Mouse (Mus musculus) regulatory T cell (primary cell): ENCODE results near the gene Tnc.

Experiments used
- in situ Hi-C: fragments of 300-600 bp; cut with MboI, MseI; formaldehyde crosslinking; loops from one replicate; pipeline ENCODE4 v1.15.1; 2025; ENCODE audit warnings: high pct_unique_total_duplicates

Tnc gene

DNA sequence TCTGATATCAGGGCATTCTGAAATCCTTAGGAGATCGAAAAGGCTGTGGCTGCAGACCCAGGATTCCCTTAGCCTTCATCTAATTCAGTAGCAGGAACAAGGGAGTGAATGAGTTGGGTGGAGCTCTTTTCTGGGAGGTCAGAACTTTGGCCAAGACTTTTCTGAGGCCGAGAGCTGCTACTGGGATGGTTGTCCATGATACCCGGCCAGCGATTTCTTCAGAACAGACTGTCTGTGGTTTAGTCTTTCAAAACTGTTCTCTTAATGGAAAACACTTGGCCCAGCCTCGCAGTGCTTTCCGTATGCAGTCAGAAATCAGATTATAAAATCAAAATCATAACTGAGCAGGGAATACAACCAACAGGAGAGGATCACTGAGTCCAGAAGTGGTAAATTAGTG is 21.2 kb downstream of the Tnc start:
- in situ Hi-C loops = no loop called here

DNA sequence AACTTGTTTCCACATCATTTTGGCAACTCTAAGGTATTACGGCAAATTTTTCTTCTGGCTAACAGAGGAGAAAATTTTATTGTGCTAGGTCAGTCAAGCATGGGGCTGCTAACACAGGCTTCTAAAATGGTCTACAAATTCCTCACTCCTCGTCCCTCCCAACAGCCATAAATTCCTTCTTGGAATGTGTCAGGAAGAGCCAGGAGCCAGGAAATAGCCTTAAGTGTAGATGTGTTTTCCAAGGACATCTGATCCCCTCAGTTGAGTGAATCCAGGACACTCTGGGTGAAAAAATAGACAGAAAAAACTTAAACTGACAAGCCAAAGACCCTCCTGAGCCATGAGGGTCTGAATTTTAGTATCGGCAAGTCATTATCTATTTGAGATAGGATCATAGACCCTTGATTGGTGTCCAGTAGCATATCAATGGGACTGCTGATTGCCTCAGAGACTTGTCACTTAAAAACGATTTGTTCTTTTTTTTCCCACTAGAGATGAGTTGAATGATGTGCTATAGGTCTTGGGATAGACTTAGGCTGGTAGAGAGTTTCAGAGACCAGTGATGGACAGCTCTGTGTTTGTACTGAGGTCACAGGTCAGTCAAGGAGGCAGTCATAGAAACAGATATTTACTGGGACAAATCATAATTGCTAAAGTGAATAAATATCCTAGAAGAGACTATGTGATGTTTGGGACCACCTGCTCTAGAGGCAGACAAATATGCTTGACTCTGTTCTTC is 22.6 kb downstream of the Tnc start:
- in situ Hi-C loops = no loop called here

DNA sequence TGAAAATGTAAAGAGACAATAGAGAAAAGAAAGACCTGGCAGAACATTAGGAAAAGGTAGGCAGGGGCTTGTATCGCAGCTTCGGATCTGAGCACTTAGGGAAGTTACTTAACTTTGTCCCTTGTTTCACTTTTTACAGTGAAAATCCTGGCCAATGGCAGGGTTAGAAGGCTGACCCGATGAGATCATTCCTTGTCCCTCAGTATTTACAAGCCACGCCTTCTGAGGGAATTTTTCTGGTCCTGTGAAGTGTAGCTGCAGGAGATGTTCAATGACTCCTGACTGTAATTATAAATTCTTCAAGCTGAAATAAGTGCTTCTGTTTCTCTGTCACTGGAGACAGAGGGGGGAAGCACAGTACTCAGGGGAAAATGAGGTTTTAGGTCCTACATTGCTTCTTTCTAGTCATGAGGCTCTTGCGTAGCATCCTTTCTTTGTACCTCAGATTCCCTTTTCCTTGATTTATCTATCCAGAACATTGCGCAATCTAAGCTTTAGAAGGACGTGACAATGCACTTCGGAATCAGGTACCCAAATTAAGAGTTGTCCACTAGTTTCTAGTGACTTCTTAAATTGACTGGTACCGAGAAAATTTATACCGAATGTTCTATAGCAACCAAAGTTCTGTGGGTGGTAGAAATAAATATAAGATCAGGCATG is 25.8 kb downstream of the Tnc start:
- in situ Hi-C loops = no loop called here

DNA sequence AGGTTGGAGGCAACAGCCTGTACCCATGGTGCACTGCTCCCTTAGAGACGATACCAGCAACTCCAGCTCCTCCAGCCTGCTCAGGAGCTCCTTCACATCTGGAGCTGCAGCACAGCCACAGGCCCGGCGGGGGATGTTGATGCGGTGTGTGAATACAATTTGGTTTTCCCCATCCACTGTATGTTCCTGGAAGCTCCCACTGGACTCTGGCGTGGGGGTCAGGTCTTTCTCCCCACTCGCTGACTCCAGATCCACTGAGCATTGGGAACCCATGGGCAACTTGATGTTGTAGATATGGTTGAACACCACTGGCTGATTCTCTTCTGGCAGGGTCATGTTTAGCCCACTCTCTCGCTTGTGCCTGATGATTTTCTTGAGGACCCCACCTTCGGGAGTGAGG is 26.7 kb downstream of the Tnc start:
- in situ Hi-C loops = no loop called here

DNA sequence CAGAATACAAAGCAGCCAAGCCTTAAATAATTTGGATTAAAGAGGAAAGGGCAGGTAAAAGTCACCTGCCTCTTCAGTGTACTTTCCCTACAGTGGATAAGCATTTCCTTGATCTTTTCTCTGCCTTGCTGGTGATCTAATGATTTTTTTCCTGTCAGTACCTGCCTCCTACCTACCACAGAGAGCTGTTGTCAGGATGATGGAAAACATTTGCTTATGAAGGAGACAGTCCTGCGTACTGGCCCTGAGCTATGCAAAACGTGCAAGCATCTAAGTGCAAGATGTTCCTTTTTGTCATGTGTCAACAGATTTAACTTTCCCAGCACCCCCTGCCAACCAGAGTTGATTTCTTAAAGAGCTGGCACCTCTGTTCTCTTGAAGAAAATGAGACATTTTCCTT is 35.5 kb downstream of the Tnc start:
- in situ Hi-C loops = no loop called here

DNA sequence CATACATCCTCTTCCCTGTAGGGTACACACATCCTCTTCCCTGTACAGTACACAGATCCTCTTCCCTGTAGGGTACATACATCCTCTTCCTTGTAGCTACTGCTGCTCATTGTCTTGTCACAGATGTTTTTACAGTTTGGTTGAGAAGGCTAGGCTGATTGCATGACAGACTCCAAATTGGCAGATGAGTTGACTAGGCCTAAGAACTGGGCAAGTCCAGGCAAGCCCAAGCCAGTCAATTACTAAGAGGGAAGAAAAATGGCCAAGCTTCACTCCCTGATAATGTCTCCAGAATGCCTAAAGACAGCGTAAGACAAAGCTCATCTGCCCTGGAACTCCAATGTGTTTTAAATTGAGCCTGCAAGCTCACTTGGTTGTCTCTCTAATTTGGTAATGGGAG is 36.9 kb downstream of the Tnc start:
- in situ Hi-C loops = no loop called here

DNA sequence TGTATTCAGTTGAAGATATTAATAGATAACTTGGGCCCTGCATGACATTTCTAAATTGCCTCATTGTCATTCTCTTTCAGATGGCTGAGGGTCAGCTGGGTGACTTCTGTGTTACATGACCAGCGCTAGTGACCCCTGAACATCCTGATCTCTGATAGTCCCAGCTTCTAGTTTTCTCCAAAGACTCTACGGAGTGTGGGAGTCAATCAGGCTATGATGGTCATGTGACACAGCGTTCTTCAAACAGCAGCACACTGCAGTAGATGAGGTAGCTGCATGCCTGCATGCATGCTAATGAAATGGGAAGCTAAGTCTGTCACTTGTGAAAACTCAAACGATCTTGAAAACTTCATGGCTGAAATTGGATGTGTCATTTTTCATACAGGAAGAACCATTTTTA is 41.6 kb downstream of the Tnc start:
- in situ Hi-C loops = no loop called here

DNA sequence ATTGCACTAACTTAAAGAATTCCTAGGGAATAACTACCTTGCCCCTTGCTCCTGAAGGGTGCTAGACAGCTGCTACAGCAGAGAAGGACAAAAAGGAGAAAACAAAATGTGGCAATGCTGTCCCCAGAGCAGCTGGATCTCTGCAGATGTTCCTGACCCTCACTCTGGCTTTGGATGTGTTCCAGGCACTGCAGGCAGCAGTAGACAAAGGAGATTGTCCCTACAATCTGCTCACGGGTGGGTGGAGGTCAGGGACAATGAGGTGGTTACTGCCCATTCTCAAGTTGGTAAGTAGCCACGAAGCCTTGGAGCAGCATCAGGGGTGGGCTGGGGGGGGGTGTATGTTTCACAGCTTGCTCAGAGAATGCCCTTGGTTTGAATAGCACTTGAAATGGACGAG is 43.1 kb downstream of the Tnc start:
- in situ Hi-C loops = no loop called here

DNA sequence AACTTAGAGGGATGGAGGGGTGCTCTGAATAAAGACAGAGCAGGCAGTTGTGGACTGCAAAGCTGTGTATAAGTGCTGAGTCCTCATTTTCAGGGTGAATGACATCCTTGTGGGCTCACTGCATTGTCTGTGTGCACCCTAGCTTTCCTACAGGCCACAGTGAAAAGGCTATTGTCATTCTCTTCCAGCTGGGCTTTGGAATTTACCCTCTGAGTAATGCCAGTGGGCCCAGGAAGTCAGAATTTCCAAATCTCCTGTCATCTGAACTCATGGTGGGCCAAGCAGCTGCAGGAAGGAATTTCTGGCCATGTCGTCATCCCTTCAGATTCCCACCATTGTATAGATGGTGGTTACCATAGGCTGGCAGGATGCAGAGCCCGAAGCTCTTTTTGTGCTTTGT is 44.6 kb downstream of the Tnc start:
- in situ Hi-C loops = no loop called here

DNA sequence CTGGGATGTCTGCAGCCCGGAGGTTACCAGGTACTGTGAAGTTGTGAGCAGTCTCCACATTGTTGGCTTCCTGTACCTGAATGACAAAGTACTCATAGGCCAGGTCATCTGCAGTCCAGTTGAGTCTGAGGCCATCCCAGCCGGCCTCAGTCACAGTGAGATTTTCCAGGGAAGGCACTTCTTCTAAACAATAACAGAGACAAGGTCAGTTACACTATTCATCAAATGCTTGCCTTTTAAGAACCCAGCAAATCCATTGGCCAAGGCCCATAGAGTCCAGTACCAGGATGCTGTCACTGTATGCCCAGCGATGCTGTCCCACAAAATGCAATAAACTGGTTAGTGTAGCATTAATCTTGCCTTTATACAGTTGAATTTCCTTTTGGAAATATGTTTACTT is 46.0 kb downstream of the Tnc start:
- in situ Hi-C loops = no loop called here

DNA sequence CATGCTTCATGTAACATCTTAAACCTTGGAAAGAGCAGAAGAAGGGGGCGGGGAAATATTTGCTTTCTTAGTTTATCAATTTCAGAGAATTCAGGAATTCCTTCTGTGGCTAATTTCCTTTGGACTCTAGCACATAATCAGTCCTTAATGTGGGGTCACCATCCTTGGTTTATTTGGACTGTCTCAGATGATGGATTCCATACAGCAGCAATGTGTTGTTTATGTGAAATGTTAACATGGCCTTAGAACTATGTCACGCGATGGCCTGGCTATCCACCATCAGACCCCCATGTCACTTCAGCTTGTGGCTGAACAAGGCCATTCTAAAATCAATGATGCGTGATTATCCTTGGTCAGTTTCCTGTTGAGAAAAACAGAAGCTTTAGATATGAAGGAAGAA is 46.5 kb downstream of the Tnc start:
- in situ Hi-C loops = no loop called here

DNA sequence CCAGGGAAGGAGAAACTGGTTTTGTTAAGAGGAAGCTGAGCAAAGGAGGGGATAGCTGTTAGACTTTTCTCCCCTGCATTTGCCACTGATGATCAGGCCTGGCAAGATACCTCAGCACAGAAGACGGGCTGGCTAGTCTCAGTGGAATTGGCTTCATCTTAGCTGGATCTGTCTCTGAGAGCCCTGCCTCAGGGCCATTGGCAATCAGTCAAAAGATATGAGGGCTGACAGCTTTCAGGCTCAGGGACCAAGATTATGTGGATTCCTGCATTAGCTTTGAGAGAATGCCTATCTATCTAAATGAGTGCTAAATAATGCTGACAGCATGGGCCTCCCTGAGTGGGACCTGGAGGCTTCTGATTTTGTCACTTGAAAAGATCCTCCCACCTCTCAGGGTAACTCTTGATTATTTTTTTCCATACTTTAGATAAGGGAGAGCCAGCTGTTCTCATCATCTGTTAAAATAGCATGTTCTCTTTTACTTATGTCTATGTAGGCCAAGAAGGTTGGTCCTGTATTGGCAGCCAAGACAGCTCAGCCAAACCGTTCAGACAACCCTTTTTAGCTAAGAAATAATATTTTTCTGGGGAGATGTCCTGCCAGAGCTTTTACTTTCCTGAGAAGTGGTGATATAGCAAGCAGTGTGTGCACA is 53.2 kb downstream of the Tnc start:
- in situ Hi-C loops = no loop called here

DNA sequence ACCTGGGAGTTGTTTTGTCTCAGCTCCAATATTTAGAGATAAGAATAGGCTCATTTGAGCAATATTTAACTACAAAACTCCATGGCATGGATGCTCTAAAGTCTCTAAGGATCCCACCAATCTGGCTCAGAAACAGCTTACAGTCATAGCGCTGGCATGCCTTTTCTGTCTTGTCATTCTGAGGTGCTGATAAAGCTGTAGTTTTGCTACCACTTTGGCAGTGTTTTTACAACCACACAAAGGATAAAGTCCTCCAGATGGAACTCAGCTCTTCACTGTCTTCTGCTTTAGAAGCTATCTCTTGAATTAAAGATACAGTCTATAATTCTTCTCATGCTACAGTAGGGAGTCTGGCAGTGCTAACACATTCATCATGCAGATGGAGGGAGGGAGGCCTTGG is 56.6 kb downstream of the Tnc start:
- in situ Hi-C loops = no loop called here

DNA sequence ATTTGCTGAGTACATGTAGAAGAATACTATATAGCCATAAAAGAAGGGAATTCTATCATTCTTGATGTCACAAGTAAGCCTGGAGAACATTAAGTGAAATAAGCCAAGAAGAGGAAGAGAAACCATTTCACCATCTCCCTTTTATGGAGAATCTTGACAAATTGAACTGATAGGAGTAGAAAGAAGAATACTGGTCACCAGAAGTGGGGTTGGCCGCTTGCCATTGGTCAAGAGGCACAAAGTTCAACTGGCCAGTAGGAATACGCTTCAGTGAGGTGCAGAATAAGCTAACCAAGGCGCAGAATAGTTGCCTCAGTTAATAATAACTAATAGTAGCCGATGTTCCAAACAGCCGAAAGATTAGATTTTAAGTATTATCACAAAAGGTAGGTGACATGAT is 58.7 kb downstream of the Tnc start:
- in situ Hi-C loops = no loop called here

DNA sequence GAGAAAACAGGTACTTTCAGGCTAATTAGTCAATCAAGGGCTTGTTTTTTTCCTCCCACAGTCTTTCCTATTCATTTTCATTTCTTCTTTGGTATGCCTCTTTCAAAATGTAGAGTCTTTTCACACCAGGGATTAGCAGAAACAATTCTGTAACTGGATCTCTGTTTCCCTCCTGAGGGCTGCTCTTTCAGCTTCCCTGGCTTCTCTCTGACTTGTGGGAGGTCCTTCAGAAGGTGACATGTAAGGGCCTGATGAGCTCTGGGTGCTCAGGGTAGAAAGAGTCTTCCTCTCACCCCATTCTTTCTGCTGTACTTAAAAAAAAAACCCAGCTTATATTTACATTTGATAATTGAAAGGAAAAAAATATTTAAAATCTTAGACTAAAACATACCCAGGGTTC is 60.2 kb downstream of the Tnc start:
- in situ Hi-C loops = no loop called here

DNA sequence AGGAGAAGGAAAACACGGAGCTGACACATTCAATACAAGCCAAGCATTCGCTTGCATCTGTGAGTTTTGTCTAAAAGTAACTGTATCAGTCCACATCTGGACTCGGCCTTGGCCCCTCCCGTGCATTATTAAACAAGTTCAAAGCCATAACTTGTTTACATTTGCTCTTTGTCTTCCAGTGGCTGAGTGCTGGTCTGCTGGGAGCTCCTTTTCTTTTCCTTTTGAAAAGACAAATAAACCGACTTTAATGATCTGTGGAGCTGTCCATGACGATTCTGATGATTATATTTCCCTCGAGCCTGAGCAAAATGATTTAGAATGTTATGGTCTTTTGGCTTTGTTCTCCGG is 63.7 kb downstream of the Tnc start:
- in situ Hi-C loops = no loop called here

DNA sequence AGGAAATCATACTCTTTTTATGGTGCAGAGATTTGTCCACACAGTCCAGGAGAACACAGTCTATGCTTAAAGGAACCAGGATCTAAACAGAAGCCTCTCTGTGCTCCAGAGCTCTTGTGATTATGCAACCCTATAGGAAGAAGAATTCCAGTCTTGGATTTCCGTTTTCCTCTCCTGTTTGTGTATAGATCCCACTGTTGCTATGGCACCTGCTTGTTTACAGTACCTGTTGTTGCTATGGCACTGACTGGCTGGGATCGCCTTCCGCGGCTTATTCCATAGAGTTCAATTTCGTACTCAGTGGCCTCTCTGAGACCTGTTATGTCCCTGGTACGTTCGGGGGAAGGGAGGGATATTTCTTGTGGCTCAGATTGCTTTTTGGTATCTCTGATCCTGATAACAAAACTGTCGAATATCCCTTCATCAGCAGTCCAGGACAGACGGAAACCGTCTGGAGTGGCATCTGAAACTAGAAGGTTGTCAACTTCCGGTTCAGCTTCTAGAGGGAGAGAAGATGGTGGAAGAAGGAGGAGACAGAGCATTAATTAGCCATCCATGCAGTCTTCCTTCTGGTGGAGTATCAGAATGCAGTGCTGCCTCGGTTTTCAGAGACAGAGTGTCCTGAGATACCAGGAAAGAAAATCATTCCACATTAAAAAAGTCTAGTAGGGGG is 64.3 kb downstream of the Tnc start:
- in situ Hi-C loops = no loop called here

DNA sequence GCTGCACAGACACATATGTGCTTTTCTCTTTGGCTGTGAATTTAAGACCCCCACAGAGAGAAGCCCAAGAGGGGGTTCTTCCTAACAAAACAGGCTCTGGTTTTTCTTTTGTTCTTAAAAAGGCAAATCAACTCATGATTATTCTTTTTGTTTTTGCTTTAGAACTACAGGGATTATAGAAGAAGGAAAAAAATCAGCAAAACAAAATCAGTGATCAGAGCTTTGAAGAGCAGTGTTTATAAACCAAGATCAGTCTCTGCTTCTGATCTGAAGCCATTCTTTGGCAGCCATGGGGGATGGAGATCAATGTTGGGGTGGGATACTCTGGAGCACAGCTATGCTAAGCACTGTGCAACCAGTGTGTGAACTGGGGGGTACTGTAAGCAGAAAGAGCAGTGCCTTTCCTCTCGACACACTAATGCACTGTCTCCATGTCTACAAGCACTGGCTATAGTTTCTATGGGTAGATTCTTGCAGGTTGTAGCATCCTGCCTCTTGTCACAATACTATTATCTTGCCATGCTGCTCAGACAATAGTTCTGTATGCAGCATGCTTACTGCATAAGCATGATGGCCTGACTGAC is 66.5 kb downstream of the Tnc start:
- in situ Hi-C loops = no loop called here

DNA sequence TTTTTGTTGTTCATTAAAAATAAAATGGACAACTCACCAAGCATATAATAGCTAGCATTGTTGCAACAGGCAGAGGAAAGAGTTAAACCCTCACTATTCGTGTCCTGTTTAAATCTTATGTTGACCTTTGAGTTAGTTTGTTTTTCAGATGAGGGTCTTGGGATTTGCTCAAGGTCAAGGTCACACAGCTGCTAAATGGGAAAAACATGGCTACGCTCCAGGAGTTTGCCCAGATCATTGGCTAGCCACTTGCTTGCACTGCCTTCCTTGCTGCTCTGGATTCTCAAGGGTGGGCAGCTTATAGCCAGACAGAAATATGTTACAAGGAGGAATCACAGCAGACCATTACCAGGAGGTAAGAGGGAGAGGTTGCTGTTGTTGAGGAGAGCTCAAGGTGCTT is 67.2 kb downstream of the Tnc start:
- in situ Hi-C loops = no loop called here

DNA sequence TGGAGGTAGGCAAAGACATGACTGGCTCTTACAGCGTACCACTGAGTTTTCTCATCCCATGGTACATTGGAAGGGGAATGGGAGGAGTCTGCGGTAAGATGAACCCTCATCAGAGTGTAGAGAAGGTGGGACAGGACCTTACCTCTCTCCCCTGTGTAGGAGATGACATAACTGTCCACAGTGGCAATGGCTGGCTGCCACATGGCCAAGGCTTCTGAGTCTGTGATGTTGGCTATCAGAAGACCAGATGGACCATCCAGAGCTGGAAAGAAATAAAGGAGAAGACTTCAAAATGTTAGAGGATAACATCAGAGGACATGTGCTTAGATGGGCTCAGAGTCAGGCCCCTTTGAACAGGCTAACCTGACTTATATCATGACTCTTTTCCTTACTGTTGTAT is 74.3 kb downstream of the Tnc start:
- in situ Hi-C loops = no loop called here

DNA sequence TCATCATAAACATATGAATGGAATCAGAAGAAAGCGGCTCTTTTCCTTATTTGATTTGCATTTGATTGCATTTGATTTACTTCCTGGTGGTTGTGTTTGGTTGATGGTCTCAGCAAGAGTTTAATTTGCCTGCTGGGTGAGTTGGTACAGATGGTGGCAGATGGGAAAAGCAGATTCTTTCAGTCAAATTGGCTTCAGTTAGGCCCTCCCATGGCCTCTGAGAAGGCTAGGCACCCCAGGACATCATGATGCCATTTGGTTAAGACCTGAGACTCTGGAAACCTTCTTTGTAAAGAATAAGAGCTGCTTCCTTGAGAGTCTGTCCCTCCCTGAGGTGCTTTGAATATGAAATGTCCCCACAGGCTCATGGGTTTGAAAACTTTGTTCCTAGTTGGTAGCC is 75.1 kb downstream of the Tnc start:
- in situ Hi-C loops = no loop called here

DNA sequence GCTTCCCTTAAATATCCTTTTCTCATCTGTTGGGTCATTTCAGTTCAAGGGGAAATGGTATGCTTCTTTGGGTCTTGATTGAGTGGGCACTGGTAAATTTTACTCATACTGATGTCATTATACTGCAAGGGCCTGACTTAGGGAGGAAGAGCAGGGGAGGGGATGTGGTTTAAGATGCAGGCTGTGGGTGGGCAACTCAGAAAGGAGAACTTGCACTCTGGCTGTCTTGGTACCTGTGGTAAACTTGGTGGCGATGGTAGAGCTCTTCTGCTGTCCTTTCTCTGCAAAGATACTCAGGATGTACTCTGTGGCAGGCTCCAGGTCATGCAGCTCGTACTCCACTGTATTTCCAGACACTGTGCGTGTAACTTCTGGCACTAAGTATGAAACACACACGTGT is 75.9 kb downstream of the Tnc start:
- in situ Hi-C loops = no loop called here
